Mouse (Mus musculus) liver, adult 10 weeks (tissue): ENCODE measurements around the gene Ptgir. TPM values are rescaled to one million over a fixed set of nuclear protein-coding genes. Genes with fewer than 3 reads are reported as not detected.

ENCODE experiments used
- polyA plus RNA-seq: library from polyadenylated mRNA; stranded (reverse); fragments of 350-450 nt; fragmentation: Illumina TruSeq; extraction: RNeasy Lipid Tissue Mini Kit (QIAGEN cat#74804); gene quantifications from one replicate; pipeline ENCODE4 v1.2.3, GENCODE M21; 2014; ENCODE audit warnings: low read depth, low replicate concordance

Gene Ptgir
- not detected for polyA plus RNA-seq

GRCm38 (mm10) chr7:16906281-16906680, at the start of gene Ptgir:
Gene Ptgir (plus strand): TSS chr7:16906490.

DNA sequence AGATGAGACGGTGACA, 31.2 kb upstream of the Ptgir start, which contains the start of gene Dact3:
TSS of gene Dact3 (plus strand) at position 8 of the 16 bp plus-strand sequence.

DNA sequence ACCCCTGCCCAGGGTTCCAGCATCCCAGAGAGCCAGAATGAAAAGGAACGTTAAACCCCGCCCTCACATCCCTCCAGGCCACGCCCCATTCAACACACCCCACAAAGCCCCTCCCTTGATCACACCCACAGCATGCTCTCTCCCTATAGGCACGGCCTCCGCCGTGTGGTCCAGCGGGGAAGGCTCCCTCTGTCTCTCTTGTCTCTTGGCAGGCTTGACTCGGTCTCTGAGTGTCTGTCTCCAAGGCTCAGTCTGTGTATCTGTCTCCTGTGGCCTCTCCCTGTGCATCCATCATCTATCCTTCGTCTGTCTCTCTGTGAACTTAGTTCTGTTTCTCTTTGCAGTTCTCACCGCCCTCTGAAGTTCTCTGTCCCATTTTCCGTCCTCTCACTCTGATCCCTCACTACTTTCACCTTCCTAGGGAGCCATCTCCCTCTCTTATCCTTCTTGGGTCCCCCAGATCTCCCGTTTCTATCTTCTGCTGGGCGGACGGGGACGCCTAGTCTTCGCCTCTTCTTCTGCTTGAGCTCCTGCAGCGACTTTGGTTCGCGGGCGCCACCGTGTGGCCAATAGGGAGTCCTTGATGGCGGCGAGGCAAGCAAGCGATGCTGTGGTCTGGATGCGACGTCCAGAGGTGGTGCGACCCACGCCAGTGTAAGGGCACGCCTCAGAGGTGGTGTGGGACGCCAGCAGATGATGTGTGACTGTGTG, 14.5 kb upstream of the Ptgir start, which contains the start of gene Gng8:
TSS of gene Gng8 (plus strand) at position 146 of the 711 bp plus-strand sequence.

DNA sequence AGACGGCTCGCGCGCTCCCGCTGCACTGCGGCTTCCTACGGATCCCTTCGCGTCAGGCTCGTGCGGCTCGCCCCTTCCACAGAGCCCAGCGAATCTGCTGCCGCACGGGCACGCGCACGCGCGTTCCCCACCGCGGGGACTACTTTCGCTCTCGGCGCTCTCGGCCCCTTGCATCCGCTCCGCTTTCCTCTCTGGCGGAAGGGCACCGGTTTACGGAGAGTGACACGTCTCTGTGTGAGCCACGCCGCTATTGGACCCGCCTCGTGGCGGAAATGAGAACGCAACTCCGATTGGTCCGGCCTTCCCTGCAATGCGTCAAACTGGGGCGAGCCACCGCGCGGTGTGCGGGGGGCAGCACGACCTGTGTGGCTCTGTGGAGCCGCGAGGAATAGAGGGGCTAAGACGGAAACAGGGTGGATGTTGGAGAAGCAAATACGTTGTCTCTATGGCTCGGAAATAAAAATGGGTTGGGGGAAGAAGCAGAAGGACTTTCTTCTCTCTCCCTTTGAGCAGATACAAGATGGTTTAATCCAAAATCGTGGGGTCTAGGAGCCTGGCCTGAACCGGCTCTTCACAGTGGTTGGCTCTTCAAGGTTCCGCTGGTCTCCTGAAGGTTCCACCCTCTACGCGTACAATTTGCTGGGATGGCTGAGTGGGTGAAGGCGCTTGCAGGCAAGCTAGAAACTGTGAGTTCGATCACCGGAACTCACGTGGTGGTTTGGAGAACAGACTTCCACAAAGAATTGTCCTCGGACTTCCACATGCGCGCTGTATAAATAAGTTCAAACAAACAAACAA, 17.9 kb downstream of the Ptgir start, which contains the start of gene Calm3:
TSS of gene Calm3 (minus strand) at position 78 of the 798 bp plus-strand sequence.

GRCm38 (mm10) chr7:16944061-16944807, 37.9 kb downstream of the Ptgir start, which contains the start of gene Pnmal2:
Gene Pnmal2 (plus strand): TSS chr7:16944682.

GRCm38 (mm10) chr7:16959539-16960187, 53.4 kb downstream of the Ptgir start, which contains the start of gene Pnmal1:
Gene Pnmal1 (plus strand): TSS chr7:16959679.

Other genes starting within 250 kb of the Ptgir start
- not detected for gene Ceacam15, start 230.8 kb upstream of the Ptgir start, polyA plus RNA-seq
- gene Ceacam9, start 184.6 kb upstream of the Ptgir start, polyA plus RNA-seq = not detected
- gene Ap2s1, start 168.1 kb upstream of the Ptgir start, polyA plus RNA-seq = 42.6 TPM
- gene Slc1a5, start 125.2 kb upstream of the Ptgir start, polyA plus RNA-seq = 0.87 TPM
- 7.9 TPM for gene Strn4, start 90.6 kb upstream of the Ptgir start, polyA plus RNA-seq
- 4.2 TPM for gene Fkrp, start 89.8 kb upstream of the Ptgir start, polyA plus RNA-seq
- 0.56 TPM for gene Prkd2, start 63.6 kb upstream of the Ptgir start, polyA plus RNA-seq
- 0.24 TPM for gene Dact3, start 31.2 kb upstream of the Ptgir start, polyA plus RNA-seq
- not detected for gene Gng8, start 14.7 kb upstream of the Ptgir start, polyA plus RNA-seq
- 12.5 TPM for gene Calm3, start 17.6 kb downstream of the Ptgir start, polyA plus RNA-seq
- gene Pnmal2, start 38.2 kb downstream of the Ptgir start, polyA plus RNA-seq = not detected
- not detected for gene Pnmal1, start 53.2 kb downstream of the Ptgir start, polyA plus RNA-seq
- gene Gm42372, start 76.6 kb downstream of the Ptgir start, polyA plus RNA-seq = not detected
- 0.13 TPM for gene Ccdc8, start 86.2 kb downstream of the Ptgir start, polyA plus RNA-seq
- gene Ppp5c, start 121.4 kb downstream of the Ptgir start, polyA plus RNA-seq = 9.2 TPM
- 0.08 TPM for gene Hif3a, start 155.9 kb downstream of the Ptgir start, polyA plus RNA-seq
- not detected for gene Psg16, start 167.6 kb downstream of the Ptgir start, polyA plus RNA-seq
- gene Ceacam3, start 243.8 kb downstream of the Ptgir start, polyA plus RNA-seq = not detected